Mouse (Mus musculus): ENCODE measurements around the gene Nkx1-1. TPM values are rescaled to one million over a fixed set of nuclear protein-coding genes. Genes with fewer than 3 reads are reported as not detected.

The Nkx1-1 gene
- polyA plus RNA-seq, 1 experiment from 2014 or later, result not detected

Other genes with a start within 250 kb of the Nkx1-1 start
- gene Spon2, start 215.5 kb downstream of the Nkx1-1 start, polyA plus RNA-seq (2015; fragmentation: Nextera tagmentation; extraction: Ambion mirVana), result 3.1 and 3.3 TPM in 2 replicates
- gene Ctbp1, start 159.0 kb downstream of the Nkx1-1 start, polyA plus RNA-seq (2015; fragmentation: Nextera tagmentation; extraction: Ambion mirVana), result 441 and 480 TPM in 2 replicates
- 142 and 143 TPM in 2 replicates for gene Maea, start 98.5 kb downstream of the Nkx1-1 start, polyA plus RNA-seq (2015; fragmentation: Nextera tagmentation; extraction: Ambion mirVana)
- 8.1 TPM in 2 replicates for gene Uvssa, start 55.4 kb downstream of the Nkx1-1 start, polyA plus RNA-seq (2015; fragmentation: Nextera tagmentation; extraction: Ambion mirVana)
- gene Fam53a, start 195.7 kb upstream of the Nkx1-1 start, polyA plus RNA-seq (2015; fragmentation: Nextera tagmentation; extraction: Ambion mirVana), result 30.3 and 31.0 TPM in 2 replicates
- gene Gm9903, start 195.9 kb upstream of the Nkx1-1 start, polyA plus RNA-seq (2015; fragmentation: Nextera tagmentation; extraction: Ambion mirVana), result 0.70 and 0.89 TPM in 2 replicates
- 119 and 123 TPM in 2 replicates for gene Slbp, start 218.6 kb upstream of the Nkx1-1 start, polyA plus RNA-seq (2015; fragmentation: Nextera tagmentation; extraction: Ambion mirVana)
- gene Tacc3, start 224.2 kb upstream of the Nkx1-1 start, polyA plus RNA-seq (2015; fragmentation: Nextera tagmentation; extraction: Ambion mirVana), result 25.0 and 28.4 TPM in 2 replicates
- gene Tmem129, start 224.4 kb upstream of the Nkx1-1 start, polyA plus RNA-seq (2015; fragmentation: Nextera tagmentation; extraction: Ambion mirVana), result 29.1 and 29.7 TPM in 2 replicates